Mouse (Mus musculus) layer of hippocampus, postnatal 36 days (tissue): ENCODE results near the gene Wfdc8. TPM values are rescaled to one million over a fixed set of nuclear protein-coding genes. Genes with fewer than 3 reads are reported as not detected.
A peak's percentile ranks its signal among the peaks of the same experiment; 100 is the strongest.
"Not testable (repeated sequence)": the region's sequence is repeated elsewhere in the genome, so short reads cannot be mapped to it uniquely, and the experiment has no call there.

Source experiments
- DNase-seq, 2 experiments: peaks; one replicate each; pipeline ENCODE4 v3.0.0; 2022
- total RNA-seq, 2 experiments: library from RNA; stranded (reverse); gene quantifications; 2 replicates each; pipeline ENCODE4 v1.2.3; 2021

The Wfdc8 gene
- not detected for total RNA-seq

DNA sequence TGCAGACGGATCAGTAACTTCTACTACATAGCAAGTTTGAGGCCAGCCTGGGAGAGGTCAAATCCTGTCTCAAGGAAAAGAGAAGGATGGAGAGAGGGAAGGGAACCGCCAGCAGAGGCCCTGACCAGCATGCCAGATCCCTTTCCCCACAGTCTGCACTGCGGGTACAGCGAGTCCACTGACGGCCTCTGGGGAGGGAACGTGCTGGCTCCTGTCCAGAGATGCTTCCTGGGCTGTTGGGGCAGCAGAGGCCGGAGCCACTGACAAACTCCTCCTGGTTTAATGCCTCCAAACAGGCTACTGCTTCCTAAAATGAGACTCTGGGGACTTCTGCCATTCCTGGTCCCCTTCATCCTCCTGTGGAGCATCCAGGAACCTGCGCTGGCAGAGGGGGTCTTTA lies at the start of gene Wfdc8, which contains the start of gene Wfdc6b:
Wfdc8 (minus strand) TSS at position 156 of the 400 bp plus-strand sequence.
Wfdc6b (plus strand) TSS at position 52 of the 400 bp plus-strand sequence.
- DNase-seq: not testable (repeated sequence)

DNA sequence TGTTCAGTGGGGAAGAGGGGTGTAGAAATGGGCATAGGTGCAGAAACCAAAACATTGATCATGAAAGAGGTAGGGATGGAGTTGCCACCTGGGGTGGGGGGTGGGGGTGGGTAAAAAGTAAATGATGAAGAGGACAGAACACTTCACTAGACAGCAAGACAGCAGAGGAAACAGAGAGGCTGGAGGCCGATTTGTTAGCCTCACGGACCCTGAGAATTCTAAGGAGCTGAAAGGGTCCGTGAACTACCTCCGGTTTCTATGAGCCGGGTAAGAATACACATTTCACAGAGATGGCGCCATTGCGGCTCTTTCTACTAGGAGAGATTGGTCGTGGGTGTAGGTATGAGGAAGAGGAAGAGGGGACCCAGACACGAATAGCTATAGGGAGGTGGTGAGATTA lies 43.1 kb upstream of the Wfdc8 start, which contains the start of gene Wfdc9:
Wfdc9 (minus strand) TSS at position 101 of the 400 bp plus-strand sequence.
- no peak for DNase-seq

DNA sequence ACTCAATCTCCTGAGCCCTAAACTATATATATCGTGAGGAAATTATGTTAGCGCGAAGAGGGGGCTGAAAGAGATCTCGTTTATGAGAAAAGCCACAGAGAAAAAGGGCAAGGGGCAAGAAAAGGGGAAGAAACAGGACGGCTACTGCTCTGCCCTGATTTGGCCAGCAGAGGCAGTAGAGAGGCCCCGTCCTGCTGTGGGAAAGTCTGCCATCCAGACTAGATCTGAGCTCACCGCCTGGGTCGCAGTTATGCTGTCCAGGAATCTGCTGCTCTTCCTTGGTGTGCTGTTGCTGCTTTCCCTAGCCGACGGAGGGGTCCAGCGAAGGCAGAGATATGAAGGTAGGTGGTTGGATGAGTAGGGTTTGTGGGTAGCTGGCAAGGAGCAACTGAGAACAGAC lies 42.4 kb upstream of the Wfdc8 start, which contains the start of gene Wfdc10:
Wfdc10 (plus strand) TSS at position 189 of the 400 bp plus-strand sequence.
- DNase-seq: peak in 1 of 2 experiments; percentile 5

DNA sequence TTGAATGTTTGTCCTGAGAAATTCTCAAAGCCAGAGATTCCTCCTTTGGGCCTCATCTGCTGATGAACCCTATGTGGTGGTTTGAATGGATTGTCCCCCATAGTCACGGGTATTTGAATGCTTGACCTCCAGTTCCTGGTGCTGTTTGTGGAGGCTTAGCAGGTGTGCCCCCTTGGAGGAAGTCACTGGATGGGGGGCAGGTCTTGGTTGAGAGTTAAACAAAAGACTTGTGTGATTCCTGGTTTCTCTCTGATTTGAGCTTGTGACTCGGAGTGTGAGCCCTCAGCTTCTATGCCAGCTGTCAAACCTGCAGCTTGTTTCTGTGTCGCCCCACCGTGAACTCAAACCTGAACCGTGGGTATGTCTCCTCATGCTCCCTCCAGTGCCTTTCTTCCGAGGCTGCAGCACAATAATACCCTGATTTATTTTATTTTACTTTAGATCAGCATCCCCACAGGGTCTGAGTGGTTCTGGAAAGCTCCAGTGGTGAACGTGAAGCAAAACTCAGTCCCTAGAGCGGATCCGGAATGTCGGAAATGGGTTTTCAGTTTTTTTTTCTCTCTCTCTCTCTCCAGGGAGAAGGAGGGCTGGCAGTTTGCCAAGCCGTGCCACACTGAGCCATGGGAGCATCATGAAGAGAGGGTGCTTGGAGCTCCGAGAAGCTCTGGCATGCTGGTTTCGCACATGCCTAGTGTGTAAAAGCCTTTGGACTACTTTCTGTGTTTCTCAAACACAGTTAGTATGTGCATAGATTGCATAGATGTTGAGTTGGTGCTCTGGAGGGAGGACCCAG lies 28.7 kb upstream of the Wfdc8 start:
- DNase-seq: peak in 1 of 2 experiments; percentile 15

DNA sequence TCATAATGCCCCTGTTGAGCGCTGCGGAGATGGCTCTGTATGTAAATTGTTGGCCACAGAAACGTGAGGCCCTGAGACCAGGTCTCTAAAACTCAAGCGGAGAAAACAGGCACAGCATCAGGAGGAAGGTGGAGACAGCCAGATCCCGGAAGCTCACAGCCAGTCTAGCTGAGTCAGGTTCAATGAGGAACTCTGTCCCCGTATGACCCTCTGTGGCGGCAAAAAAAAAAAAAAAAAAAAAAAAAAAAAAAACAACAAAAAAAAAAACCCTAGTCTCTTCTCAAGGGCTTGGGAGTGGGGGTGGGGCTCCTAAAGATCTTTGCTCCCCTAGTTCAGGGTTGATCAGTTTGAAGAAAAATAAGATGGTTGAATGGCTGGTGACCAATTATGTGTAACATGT lies 27.7 kb upstream of the Wfdc8 start:
- DNase-seq: no peak

DNA sequence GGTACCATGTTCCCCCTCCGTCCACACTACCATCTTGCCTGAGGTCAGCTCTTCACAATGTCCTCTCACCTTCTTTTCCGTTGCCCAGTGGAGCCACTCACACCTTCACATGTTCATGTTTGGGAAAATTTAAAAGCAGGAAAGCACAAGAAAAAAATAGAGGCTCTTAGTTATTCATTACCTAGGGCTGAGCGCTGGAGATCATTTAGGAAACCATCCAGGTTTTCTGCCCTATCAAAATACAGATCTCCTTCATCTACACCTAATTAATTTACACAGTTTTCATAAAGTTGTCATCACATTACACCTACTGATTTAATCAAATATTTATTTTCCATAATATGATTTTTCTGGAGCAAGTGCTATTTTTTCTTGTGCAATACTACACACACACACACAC lies 25.3 kb upstream of the Wfdc8 start, which contains the start of gene Wfdc16:
Wfdc16 (minus strand) TSS at position 101 of the 400 bp plus-strand sequence.
- no peak for DNase-seq

GRCm38 (mm10) chr2:164635266-164635665 lies 21.8 kb upstream of the Wfdc8 start:
- no peak for DNase-seq

- DNase-seq: no peak
These were observed 8.3 kb upstream of the Wfdc8 start for GRCm38 (mm10) chr2:164621775-164622174.

- no peak for DNase-seq
These were observed 5.6 kb upstream of the Wfdc8 start for GRCm38 (mm10) chr2:164619050-164619449.

- no peak for DNase-seq
These were observed 2.0 kb upstream of the Wfdc8 start for GRCm38 (mm10) chr2:164615386-164615785.

DNA sequence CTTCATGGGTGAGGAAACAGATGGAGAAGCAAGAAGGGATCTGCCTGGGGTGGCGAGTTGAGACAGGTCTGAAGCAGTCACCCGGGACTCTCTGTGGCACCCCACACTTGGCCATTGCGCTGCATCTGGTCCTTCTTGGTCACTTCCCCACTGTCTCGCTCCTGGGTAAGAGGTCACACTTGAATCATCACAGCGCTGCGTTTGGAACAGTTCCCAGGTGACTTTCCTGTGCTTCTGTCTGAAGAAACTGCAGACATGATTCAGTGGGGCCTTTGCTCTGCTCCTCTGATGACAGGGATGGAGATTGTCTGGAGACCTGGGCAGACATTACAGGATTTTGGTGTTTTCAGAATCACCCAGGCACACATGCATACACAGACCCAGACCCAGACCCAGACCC lies 4.6 kb downstream of the Wfdc8 start:
- DNase-seq: no peak

- no peak for DNase-seq
These were observed 9.0 kb downstream of the Wfdc8 start for GRCm38 (mm10) chr2:164604411-164604810.

DNA sequence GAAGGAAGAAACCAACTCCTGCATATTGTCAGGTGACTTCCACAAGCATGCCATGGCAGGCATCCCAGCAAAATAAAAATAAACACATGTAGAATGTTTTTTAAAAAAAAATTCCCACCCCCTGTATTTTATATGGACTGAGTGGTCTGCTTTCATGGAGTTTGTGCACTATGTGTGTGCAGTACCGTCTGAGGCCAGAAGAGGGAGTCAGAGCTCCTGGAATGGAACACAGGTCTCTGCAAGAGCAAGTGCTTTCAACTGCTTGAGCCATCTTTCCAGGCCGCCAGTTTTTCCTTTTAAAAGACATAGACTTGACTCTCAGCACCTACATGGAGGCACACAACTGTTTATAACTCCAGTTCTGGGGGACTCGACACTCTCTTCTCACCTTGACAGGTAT lies 9.9 kb downstream of the Wfdc8 start:
- DNase-seq: no peak

- no peak for DNase-seq
These were observed 13.2 kb downstream of the Wfdc8 start for GRCm38 (mm10) chr2:164600179-164600578.

DNA sequence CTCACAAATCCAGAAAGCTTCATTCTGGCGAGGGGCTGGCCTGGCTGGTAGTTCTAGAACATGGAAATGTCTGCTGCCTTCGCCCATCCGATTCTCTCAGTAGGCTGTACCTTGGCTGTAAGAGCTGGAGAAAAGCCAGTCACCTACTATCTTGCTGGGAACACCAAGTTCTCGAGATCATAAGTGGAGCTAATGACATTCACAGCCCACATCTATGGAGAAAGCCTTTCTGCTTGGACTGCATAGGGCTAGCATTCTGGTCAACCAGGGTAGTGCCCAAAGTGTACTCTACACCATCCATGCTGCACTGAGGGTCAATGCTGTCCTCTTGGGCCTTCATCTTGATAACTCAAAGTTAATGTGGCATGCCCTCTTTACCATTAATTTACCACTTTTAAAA lies 19.9 kb downstream of the Wfdc8 start, which contains the start of gene Eppin:
Eppin (minus strand) TSS at position 101 of the 400 bp plus-strand sequence.
- no peak for DNase-seq

- peak; percentile 5 to 18 for DNase-seq
These were observed 21.4 kb downstream of the Wfdc8 start for GRCm38 (mm10) chr2:164592014-164592413.

DNA sequence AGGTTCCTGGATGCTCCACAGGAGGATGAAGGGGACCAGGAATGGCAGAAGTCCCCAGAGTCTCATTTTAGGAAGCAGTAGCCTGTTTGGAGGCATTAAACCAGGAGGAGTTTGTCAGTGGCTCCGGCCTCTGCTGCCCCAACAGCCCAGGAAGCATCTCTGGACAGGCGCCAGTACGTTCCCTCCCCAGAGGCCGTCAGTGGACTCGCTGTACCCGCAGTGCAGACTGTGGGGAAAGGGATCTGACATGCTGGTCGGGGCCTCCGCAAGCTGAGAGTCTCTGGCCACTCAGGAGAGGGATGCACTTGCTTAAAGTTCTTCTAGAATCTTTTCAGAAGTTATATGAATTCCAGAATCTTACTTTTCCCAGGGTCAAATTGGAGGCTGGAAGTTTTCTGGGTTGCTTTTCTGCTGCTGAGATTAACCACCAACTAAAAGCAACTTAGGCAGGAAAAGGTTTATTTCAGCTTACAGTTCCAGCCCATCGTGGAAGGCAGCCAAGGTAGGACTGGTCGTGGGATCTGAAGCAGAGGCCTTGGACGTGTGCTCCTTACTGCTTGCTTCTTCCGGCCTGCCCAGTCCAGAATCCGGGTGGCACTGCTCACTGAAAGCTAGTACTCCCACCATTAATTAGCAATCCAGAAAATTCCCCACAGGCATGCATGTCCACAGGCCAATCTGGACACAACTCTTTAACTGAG lies 28.3 kb downstream of the Wfdc8 start, which contains the start of gene Wfdc6a:
Wfdc6a (minus strand) TSS at position 423 of the 701 bp plus-strand sequence.
- not testable (repeated sequence) for DNase-seq

- not testable (repeated sequence) for DNase-seq
These were observed 40.1 kb downstream of the Wfdc8 start, which contains the start of gene Spint3 for GRCm38 (mm10) chr2:164573359-164573758. Spint3 (minus strand) TSS chr2:164573459.

GRCm38 (mm10) chr2:164567460-164567859 lies 46.0 kb downstream of the Wfdc8 start:
- no peak for DNase-seq

- DNase-seq: no peak
These were observed 46.4 kb downstream of the Wfdc8 start for GRCm38 (mm10) chr2:164566997-164567396.

DNA sequence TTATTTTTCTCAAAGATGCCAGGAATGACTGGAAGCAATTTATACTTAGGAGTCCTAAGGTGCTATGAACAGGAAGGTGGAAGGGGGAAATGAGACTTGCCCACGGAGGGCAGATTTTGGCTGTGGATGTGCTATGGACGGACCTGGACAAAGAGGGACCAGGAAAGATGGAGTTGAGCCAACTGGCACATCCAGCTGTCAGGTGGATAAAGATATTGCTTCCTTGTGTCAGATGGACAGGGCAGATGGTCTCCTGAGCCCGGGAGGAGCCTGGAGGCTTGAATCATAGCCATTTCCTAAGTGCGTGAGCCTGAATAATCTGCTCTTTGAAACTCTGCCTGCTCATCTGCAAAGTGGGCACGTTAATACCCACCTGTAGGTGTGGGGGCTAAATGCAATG lies 49.1 kb downstream of the Wfdc8 start:
- no peak for DNase-seq

DNA sequence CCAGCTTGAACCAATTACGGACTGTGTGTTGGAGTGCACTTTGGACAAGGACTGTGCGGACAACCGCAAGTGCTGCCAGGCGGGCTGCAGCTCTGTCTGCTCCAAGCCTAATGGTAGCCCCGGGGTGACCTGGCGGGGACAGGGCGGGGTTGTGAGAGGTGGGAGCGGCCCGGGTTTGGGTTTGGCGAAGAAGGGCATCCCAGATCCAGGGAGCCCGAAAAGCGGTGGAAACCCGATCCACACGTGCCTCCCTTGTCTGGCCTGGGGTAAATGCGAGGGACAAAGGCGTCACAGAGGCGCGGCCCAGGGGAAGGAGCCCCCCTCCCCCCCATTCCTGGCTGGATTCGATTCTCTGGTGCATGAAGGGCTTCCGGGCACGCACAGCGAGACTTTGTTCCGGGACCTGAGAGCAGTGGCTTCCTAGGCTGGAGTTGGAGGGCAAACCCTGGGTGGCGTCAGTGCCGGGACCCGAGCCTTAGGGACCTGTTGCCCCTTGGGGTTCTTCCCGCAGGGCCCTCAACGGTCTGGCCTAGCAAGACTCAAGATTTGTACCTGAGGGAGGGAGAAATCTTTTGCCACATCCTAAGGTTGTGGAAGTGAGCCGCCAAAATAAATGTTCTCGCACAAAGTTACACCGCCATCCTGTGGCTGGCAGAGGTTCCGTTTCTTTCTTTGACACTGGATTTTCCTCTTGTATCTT lies 49.9 kb downstream of the Wfdc8 start:
- DNase-seq: peak; percentile 16 to 19
